Mouse (Mus musculus) gastrocnemius, postnatal 10 days (tissue): ENCODE measurements around the gene Aig1. TPM values are rescaled to one million over a fixed set of nuclear protein-coding genes. Genes with fewer than 3 reads are reported as not detected.
A peak's percentile ranks its signal among the peaks of the same experiment; 100 is the strongest.

Source experiments
- DNase-seq: peaks from one replicate; pipeline ENCODE4 v3.0.0; 2021; ENCODE audit warnings: mixed read lengths
- total RNA-seq, 2 experiments: library from RNA; stranded (reverse); gene quantifications; 2 replicates each; pipeline ENCODE4 v1.2.3; 2021

Aig1 gene
- total RNA-seq, 2 experiments from 2014 or later: 34.0 to 36.4 TPM

DNA sequence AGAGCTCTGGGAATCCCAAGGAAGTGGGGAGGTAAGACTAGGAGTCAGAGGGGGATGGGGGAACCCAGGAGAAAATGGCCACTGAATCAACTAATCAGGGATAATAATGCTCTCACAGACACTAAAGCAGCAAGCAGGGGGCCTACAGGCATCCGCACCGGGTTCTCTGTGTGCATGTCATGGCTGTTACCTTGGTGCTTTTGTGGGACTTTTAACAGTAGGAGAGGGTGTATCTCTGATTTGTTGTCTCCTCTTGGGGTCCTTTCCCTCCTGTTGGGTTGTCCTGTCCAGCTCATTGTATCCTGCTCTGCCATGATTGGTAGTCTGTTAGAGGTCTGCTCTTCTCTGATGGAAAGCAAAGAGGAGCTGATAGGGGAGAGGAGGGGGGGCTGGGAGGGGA, 19.6 kb downstream of the Aig1 start:
- DNase-seq: no peak

DNA sequence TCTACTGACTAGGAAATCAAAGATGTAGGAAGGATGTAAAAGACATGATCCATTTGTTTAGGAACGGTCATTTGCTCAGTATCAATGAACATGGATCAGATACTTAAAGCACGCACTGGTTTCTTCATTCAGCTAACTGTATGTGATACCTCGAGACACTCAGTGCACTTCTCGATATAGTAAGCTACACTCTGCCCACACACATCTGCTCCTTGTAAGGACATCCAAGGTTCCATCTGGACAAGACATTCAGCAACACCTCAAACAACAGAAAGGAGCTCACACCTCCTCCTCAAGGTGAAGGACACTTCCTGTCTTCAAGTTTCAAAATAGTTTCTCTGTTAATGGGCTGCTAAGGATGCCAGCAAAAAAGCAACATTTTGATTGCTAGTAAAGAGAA, 23.9 kb downstream of the Aig1 start:
- DNase-seq: no peak

GRCm38 (mm10) chr10:13843746-13844145, 25.0 kb downstream of the Aig1 start:
- DNase-seq: no peak

GRCm38 (mm10) chr10:13842855-13843254, 25.9 kb downstream of the Aig1 start:
- DNase-seq: peak; percentile 50

DNA sequence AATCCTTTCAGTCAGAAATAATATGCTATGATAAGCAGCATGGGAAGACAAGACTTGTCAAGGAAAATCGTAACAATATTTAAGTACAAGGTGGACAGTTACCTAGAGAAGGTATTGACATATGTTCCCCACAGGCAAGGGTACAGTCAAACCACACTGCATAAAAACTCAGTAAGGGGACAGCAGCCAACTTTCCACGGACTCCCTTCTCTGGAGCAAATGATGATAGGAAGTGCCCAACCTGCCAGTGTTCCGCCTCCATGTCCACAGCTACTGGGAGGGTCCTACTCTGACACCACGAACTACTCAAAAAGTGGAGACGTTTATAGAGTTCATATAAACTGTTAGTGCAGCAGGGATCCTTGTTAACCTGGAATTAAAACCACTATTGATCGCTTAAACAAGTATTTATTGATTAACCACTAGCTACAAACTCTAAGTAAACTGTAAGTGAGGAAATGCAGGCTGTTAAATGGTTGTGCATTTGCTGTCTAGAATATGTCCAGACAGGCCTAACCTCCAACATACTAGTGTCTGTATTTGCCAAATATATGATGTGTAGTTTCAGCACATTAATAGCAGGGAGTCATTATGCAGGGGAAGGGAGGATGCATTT, 30.2 kb downstream of the Aig1 start:
- no peak for DNase-seq

GRCm38 (mm10) chr10:13837709-13838456, 30.9 kb downstream of the Aig1 start:
- DNase-seq: no peak

DNA sequence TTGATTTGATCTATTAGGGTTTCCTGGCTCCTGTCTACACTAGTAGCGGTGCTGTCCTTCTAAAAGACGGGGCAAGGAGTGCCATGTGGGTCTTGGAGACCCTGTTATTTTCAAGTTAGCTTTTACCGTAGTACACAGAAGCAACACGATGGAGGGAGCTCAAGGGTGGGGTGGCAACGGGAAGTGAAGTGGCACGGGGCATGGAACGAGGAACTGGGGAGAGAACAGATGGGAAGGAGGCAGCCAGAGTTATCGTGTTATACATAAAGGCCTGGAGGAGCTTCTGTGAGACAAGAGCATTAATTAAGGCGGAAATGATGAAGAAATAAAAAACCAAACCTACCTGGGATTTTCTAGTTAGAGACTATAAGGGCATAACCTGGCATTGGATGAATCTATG, 31.8 kb downstream of the Aig1 start:
- no peak for DNase-seq

DNA sequence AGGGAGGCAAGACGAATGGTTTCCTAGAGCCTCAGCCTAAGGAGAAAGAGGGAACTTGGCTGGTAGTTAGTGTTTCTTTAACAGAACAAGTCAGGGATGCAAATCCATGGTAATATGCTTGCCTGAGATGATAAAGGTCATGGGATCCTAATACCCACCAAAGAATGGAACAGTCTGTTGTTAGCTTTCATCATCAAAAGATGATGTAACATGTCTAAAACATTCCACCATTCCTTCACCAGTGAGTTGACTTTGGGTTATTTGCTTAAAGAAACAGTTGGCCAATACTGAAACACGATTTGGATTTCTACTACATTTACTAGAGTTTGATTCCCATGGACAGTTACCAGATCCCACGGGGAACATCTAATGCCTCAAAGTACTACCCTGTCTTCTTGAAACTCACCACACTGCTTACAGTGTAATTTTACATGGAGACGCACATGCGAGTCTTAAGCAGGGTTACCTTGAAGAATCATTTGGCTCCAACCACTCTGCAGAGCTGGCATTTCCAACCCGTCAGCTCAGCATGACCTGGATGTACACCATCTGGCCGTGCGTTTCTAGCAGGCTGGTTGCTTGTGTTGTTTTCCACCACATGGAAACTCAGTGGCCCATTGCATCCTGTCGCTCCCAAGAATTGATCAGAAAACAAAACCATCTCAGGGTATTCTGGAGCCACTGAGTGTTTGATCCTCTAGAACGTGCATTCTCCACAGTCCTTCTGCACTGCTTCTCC, 32.9 kb downstream of the Aig1 start:
- no peak for DNase-seq

DNA sequence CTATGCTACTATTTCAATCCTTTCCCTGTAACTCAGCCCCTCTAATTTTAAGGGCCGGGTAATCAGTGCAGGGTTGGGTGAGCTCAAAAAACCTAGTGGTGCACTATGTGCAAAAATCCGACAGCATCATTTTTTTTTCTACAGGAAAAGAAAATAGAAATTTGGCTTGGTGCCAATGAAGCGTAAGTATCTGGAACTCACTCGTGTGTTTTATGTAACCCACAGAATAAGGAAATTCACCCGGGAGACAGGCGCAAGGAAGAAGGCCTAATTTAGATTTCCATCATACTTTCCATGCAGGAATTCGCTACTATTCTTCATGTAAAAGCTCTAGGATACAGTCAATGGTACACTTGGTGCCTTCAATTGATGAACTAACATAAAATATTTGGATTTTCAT, 34.7 kb downstream of the Aig1 start:
- no peak for DNase-seq

DNA sequence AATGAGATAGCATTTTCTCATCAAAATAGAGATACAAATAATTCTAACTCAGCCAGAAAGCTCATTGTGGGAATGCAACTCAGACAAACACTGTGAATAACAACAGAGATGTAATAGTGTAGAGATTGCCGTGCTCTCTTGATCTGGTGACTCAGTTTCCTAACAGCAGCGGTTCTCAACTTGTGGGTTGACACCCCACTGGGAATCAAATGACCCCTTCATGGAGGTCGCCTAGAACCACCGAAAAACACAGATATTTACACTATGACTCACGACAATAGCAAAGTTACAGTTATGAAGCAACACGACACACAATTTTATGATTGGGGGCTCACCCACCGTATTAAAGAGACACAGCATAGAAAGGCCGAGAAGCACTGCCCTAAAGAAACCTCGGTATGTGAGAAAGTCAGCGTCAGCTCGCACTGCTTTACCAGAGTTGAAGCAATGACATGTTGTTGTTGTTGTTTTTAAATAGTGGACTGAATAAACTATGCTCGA, 35.7 kb downstream of the Aig1 start:
- DNase-seq: no peak

GRCm38 (mm10) chr10:13832546-13833033, 36.2 kb downstream of the Aig1 start:
- DNase-seq: no peak

GRCm38 (mm10) chr10:13827150-13827549, 41.6 kb downstream of the Aig1 start:
- DNase-seq: no peak

DNA sequence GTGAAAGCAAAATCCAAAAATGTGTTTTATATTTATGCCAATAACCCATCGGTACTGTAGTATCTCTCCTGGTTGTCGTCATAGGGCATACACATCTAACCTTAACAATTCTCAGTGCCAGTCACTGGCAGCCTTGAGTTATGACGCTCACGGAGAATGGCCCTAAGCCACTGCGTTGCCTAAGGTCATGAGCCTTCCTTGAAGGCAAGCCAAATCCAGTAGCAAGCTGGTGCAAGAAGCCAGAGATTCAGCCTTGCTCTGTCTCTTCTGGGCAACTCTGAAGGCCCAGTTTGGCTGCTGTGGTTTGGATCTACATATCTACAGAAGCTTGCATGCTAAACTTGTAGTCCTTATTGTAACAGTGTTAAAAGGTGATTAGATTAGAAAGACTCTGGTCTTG, 55.2 kb downstream of the Aig1 start:
- no peak for DNase-seq

DNA sequence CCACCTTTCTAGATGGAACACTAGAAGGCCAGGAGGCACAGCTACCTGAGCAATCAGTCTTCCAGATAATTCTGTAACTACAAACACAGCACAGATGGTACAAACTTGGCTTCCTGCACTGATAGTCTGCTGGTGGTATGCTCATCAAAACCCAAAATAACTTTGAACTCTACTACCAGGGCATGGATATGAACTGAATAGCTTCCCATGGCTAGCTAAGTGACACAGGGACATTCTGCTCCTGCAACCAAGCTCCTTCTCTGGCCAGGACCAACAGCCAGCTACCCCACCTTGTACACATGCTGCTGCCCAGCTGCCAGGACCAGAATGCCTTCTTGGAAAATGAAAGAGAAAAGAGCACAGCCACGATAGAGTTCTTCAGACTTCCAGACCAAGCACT, 60.5 kb downstream of the Aig1 start:
- DNase-seq: no peak

GRCm38 (mm10) chr10:13806806-13807205, 62.0 kb downstream of the Aig1 start:
- DNase-seq: no peak

GRCm38 (mm10) chr10:13801296-13801695, 67.5 kb downstream of the Aig1 start:
- DNase-seq: no peak

DNA sequence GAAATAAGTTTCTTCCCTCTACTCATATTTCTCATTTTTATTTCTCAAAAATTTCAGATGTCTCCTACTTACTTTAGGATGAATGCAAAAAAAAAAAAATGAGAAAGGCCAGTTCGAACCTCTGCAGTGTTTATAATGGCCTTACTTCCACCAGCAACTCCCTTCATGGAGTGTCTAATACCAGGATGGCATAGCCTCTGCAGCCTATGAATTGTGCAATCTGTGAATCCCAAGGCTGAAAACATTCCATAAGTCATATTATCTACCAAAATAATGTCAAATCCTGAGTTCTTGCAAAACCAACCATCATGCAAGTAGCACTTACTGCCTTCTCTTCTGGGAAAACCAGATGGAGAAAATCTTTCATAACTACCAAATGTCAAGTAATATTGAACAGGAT, 75.3 kb downstream of the Aig1 start:
- no peak for DNase-seq

DNA sequence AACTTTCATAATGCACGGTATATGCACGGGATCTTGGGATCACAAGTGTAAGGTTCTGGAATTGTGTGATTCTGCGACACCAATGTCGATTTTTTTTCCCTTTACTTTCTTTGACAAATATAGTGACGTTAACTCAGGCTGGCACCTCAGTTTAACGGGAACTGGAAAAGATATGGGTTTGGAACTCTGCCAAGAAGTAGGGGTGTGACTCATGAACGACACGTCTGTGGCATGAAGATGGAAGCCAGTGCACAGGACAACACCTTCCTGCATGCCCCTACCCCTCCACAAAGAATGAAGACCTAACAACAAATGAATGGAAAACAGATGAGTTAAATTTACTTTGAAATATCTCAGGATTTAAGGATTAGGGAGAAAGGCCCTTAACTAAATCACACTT, 76.0 kb downstream of the Aig1 start:
- DNase-seq: no peak

GRCm38 (mm10) chr10:13789604-13790003, 79.2 kb downstream of the Aig1 start:
- DNase-seq: no peak

GRCm38 (mm10) chr10:13788057-13788456, 80.7 kb downstream of the Aig1 start:
- no peak for DNase-seq

- no peak for DNase-seq
These were observed 86.0 kb downstream of the Aig1 start for GRCm38 (mm10) chr10:13782774-13783173.

- DNase-seq: no peak
These were observed 86.5 kb downstream of the Aig1 start for GRCm38 (mm10) chr10:13782235-13782757.

DNA sequence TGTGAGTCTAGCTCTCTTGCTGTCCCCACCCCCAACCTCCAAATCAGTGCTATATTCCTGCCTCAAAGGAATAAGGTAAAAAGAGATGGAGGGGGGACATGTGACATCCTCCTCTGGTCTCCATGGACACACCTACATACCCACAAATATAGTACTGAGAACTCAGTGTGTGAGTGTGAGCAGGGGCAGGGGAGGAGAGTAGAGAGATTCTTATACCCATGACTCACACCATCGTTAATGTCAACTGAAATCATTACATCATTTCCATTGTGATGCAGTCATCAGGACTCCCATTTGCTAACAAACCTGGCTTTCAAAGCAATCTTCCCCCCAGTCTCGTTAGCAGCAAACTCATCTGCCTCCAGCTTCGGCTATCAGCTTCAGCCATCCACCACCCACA, 92.8 kb downstream of the Aig1 start:
- no peak for DNase-seq
